Mouse (Mus musculus): ENCODE data around the gene Fabp6. TPM values are rescaled to one million over a fixed set of nuclear protein-coding genes. Genes with fewer than 3 reads are reported as not detected.

The Fabp6 gene
- not detected for total RNA-seq (2023)

GRCm38 (mm10) chr11:43601440-43601839, at the start of gene Fabp6:
Gene Fabp6 (minus strand): TSS chr11:43601540.

DNA sequence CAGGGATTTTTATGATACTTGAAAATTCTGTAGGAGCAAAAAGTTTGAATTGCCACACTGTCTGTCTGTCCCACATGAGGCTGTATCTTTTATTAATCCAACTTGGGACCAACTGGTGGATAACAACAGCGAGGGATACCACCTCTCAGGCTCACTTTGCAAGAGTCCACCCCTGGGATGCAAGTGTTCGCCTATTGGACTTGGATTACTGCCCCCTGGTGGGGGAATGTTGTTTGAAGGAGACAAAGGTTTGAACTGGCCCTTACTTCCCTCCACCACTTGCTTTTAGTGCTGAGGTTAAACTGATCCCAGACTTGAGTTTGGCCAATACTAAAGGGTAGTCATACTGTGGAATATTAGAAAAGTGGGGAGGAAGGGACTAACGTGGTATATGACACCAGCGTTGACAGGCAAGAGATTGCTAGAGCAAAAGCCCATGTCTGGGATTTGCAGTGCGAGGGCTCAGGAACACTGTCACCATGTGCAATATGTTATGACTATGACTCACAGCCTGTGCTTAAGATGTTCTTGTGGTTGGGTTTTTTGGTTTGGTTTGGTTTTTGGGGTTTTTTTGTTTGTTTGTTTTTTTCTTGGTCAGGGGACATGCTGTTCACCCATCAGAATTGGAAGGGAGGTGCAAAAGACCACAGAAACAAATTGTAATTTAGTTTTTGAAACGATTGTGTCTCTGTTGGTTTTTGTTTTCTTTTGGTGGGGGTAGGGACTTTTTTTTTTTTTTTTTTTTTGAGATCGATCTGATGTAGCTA, 14.8 kb downstream of the Fabp6 start, which contains the start of gene 4933415A04Rik:
TSS of gene 4933415A04Rik (plus strand) at position 717 of the 767 bp plus-strand sequence.

Other genes starting within 250 kb of the Fabp6 start
- 10 to 100 TPM; 45.2 to 54.0 TPM for gene Pttg1, start 175.3 kb downstream of the Fabp6 start, total RNA-seq (2023)
- gene Slu7, start 167.8 kb downstream of the Fabp6 start, total RNA-seq (2023), result 10 to 100 TPM; 64.8 to 84.1 TPM
- gene C1qtnf2, start 127.3 kb downstream of the Fabp6 start, total RNA-seq (2023), result not detected
- not detected for gene Ccnjl, start 72.8 kb downstream of the Fabp6 start, total RNA-seq (2023)
- not detected for gene 4933415A04Rik, start 14.5 kb downstream of the Fabp6 start, total RNA-seq (2023)
- 10 to 100 TPM; 29.7 to 37.0 TPM for gene Pwwp2a, start 80.5 kb upstream of the Fabp6 start, total RNA-seq (2023)
- 10 to 100 TPM; 36.0 to 38.0 TPM for gene Ttc1, start 146.5 kb upstream of the Fabp6 start, total RNA-seq (2023)

Measured in monocyte, adult 59 days (primary cell).